Mouse (Mus musculus): ENCODE results near the gene Ppef1.

GRCm38 (mm10) chrX:160773033-160773432 is 37.5 kb upstream of the Ppef1 start:
- TF ChIP-seq CTCF (IDR thresholded peaks at IDR 0.05; ENCODE audit: control insufficient read depth, insufficient read depth, insufficient replicate concordance, low read depth, low read length) (no peak), POLR2A (IDR thresholded peaks at IDR 0.05; ENCODE audit: control insufficient read depth, low read depth, low read length) (no peak)
